Mouse (Mus musculus) embryo, embryonic 10 days (tissue): ENCODE results near the gene Megf6.

Experiments used
- DNase-seq: peaks from one replicate; pipeline ENCODE4 v3.0.0-alpha.2; 2015; ENCODE audit warnings: low spot score

Megf6 gene

GRCm38 (mm10) chr4:154170506-154171150 lies at the start of gene Megf6:
Megf6 (plus strand) TSS chr4:154170730.
- peak; percentile 85 for DNase-seq

GRCm38 (mm10) chr4:154121800-154122199 lies 48.7 kb upstream of the Megf6 start:
- DNase-seq, result no peak

GRCm38 (mm10) chr4:154122374-154122773 lies 48.2 kb upstream of the Megf6 start:
- no peak for DNase-seq

GRCm38 (mm10) chr4:154123553-154123952 lies 47.0 kb upstream of the Megf6 start:
- no peak for DNase-seq

GRCm38 (mm10) chr4:154125202-154125601 lies 45.3 kb upstream of the Megf6 start:
- no peak for DNase-seq

- DNase-seq, result no peak
These were observed 43.3 kb upstream of the Megf6 start for GRCm38 (mm10) chr4:154127273-154127672.

- no peak for DNase-seq
These were observed 40.6 kb upstream of the Megf6 start for GRCm38 (mm10) chr4:154129950-154130349.

GRCm38 (mm10) chr4:154131894-154132293 lies 38.6 kb upstream of the Megf6 start:
- DNase-seq, result no peak

- no peak for DNase-seq
These were observed 35.7 kb upstream of the Megf6 start for GRCm38 (mm10) chr4:154134803-154135202.

GRCm38 (mm10) chr4:154137139-154137538 lies 33.4 kb upstream of the Megf6 start:
- DNase-seq, result no peak

GRCm38 (mm10) chr4:154139671-154140181 lies 30.8 kb upstream of the Megf6 start:
- peak; percentile 13 for DNase-seq

GRCm38 (mm10) chr4:154140182-154140212 lies 30.5 kb upstream of the Megf6 start, which contains the start of gene Trp73:
Trp73 (minus strand) TSS chr4:154140208.
- no peak for DNase-seq

GRCm38 (mm10) chr4:154140213-154141008 lies 30.1 kb upstream of the Megf6 start:
- no peak for DNase-seq

- DNase-seq, result peak; percentile 21
These were observed 29.3 kb upstream of the Megf6 start for GRCm38 (mm10) chr4:154141009-154141867.

- peak; percentile 96 for DNase-seq
These were observed 28.1 kb upstream of the Megf6 start, which contains the start of gene Wrap73 for GRCm38 (mm10) chr4:154142211-154143040. Wrap73 (plus strand) TSS chr4:154142372.

GRCm38 (mm10) chr4:154144712-154145111 lies 25.8 kb upstream of the Megf6 start:
- no peak for DNase-seq

- DNase-seq, result no peak
These were observed 24.2 kb upstream of the Megf6 start for GRCm38 (mm10) chr4:154146342-154146741.

- DNase-seq, result no peak
These were observed 16.4 kb upstream of the Megf6 start for GRCm38 (mm10) chr4:154154104-154154503.

GRCm38 (mm10) chr4:154156050-154156449 lies 14.5 kb upstream of the Megf6 start:
- DNase-seq, result no peak

- DNase-seq, result no peak
These were observed 12.4 kb upstream of the Megf6 start for GRCm38 (mm10) chr4:154157970-154158662.

GRCm38 (mm10) chr4:154159002-154159401 lies 11.5 kb upstream of the Megf6 start:
- DNase-seq, result peak; percentile 94
